Mouse (Mus musculus) hindbrain, embryonic 10.5 days (tissue): ENCODE measurements around the gene Plcd1. TPM values are rescaled to one million over a fixed set of nuclear protein-coding genes. Genes with fewer than 3 reads are reported as not detected.
A peak's percentile ranks its signal among the peaks of the same experiment; 100 is the strongest.

Source experiments
- DNase-seq: peaks from one replicate; pipeline ENCODE4 v3.0.0-alpha.2; 2017; ENCODE audit warnings: low spot score
- H3K27ac ChIP-seq: fragments of 300-500 bp; sonication (generic); 2 replicates; pipeline ENCODE4 v1.5.1; 2016; ENCODE audit warnings: mild to moderate bottlenecking, moderate library complexity
- H3K27me3 ChIP-seq: fragments of 300-500 bp; sonication (generic); 2 replicates; pipeline ENCODE4 v1.6.1; 2016; ENCODE audit warnings: mild to moderate bottlenecking; ENCODE audit not compliant: poor library complexity, insufficient read depth, severe bottlenecking
- H3K36me3 ChIP-seq: fragments of 300-500 bp; sonication (generic); 2 replicates; pipeline ENCODE4 v1.6.1; 2016; ENCODE audit warnings: mild to moderate bottlenecking, moderate library complexity
- H3K4me1 ChIP-seq: fragments of 300-500 bp; sonication (generic); replicated peaks from 2 replicates; pipeline ENCODE4 v1.6.1; 2016; ENCODE audit warnings: mild to moderate bottlenecking
- H3K4me3 ChIP-seq: fragments of 300-500 bp; sonication (generic); 2 replicates; pipeline ENCODE4 v1.5.1; 2016; ENCODE audit warnings: mild to moderate bottlenecking, moderate library complexity
- H3K9me3 ChIP-seq: fragments of 300-500 bp; sonication (generic); 2 replicates; pipeline ENCODE4 v1.6.1; 2016; ENCODE audit warnings: mild to moderate bottlenecking, moderate library complexity
- WGBS: fragments of 180-500 bp; shearing (Covaris S2); methylation state at CpG from one replicate; pipeline ENCODE4 v1.1.7; 2016; 5-methylcytosine and 5-hydroxymethylcytosine counted together
- polyA plus RNA-seq: library from polyadenylated mRNA; unstranded; fragments of >200 nt; fragmentation: Nextera tagmentation; extraction: Ambion mirVana; gene quantifications from 2 replicates; pipeline ENCODE4 v1.2.1, GENCODE M21; 2016

Plcd1 gene
- 30.8 and 31.8 TPM in 2 replicates for polyA plus RNA-seq

GRCm38 (mm10) chr9:119093419-119094295, at the start of gene Plcd1:
Gene Plcd1 (minus strand): TSS chr9:119093502.
- DNase-seq = peak; percentile 81
- no peaks in the 10 kb centered on the region for H3K36me3 ChIP-seq
- peak within 1 kb of the TSS; percentile 82 for H3K27ac ChIP-seq
- no peaks in the 10 kb centered on the region for H3K9me3 ChIP-seq
- peak within 1 kb of the TSS; percentile 66 for H3K4me3 ChIP-seq
- peaks cover 78% of the 10 kb centered on the region for H3K4me1 ChIP-seq
- 10% methylated on average over 45 of the region's 45 CpGs for WGBS
- peaks cover 69% of the 10 kb centered on the region for H3K27me3 ChIP-seq

DNA sequence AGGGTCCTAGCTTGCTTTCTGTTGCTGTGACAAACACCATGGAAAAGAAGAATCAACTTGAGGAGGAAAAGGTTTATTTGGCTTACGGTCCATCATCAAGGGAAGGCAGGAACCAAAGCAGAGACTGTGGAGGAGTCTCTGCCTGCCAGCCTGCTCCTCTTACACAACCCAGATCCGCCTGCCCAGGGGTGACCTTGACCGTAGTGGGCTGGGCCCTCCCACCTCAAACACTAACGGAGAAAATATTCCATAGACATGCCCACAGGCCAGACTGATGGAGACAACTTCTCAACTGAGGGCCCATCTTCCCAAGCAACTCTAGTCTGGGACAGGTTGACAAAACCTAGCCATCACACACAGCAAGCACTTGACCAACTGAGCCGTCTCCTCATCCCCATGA, 48.8 kb upstream of the Plcd1 start:
- Histone ChIP-seq H3K27ac (no peak overlapping the region), H3K4me1 (peaks cover 13% of the 10 kb centered on the region), H3K4me3 (no peak overlapping the region), H3K36me3 (no peaks in the 10 kb centered on the region), H3K9me3 (no peaks in the 10 kb centered on the region), H3K27me3 (no peaks in the 10 kb centered on the region)
- DNase-seq = no peak
- 87% methylated on average over 5 of the region's 5 CpGs for WGBS

GRCm38 (mm10) chr9:119138836-119139235, 45.5 kb upstream of the Plcd1 start:
- Histone ChIP-seq H3K9me3 (no peaks in the 10 kb centered on the region), H3K27ac (no peak overlapping the region), H3K27me3 (no peaks in the 10 kb centered on the region), H3K36me3 (no peaks in the 10 kb centered on the region), H3K4me1 (no peaks in the 10 kb centered on the region), H3K4me3 (no peak overlapping the region)
- no peak for DNase-seq
- WGBS = 78% methylated on average over 2 of the region's 2 CpGs

DNA sequence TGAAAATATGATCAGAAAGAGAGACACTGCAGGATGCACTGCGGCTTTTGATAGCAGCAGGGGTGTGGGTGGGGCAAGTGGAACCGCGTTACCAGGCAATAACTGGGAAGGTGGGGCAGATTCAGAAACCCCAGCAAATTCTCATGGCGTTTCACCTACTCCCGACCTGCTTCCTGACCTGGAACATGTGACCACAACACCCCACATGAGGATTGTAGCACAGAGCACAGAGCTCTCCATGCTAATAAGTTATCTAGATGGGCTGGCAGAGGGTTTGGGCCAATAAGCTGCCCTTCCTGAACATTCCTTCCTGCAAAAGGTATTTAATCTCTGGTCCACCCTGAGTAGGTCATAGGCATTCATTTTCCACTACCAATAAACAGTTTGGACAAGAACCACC, 37.4 kb upstream of the Plcd1 start:
- Histone ChIP-seq H3K27me3 (no peaks in the 10 kb centered on the region), H3K36me3 (no peaks in the 10 kb centered on the region), H3K4me3 (no peak overlapping the region), H3K27ac (no peak overlapping the region), H3K9me3 (no peaks in the 10 kb centered on the region), H3K4me1 (peaks cover 15% of the 10 kb centered on the region)
- DNase-seq = no peak
- 67% methylated on average over 5 of the region's 5 CpGs for WGBS

- Histone ChIP-seq H3K4me3 (no peak overlapping the region), H3K9me3 (no peaks in the 10 kb centered on the region), H3K27me3 (no peaks in the 10 kb centered on the region), H3K36me3 (no peaks in the 10 kb centered on the region), H3K27ac (0 out of 2 replicates have a peak overlapping the region, but pooled peaks have one; percentile 8), H3K4me1 (peaks cover 20% of the 10 kb centered on the region)
- 82% methylated on average over 12 of the region's 12 CpGs for WGBS
- DNase-seq = no peak
Measured at GRCm38 (mm10) chr9:119128436-119129181, 35.3 kb upstream of the Plcd1 start.

DNA sequence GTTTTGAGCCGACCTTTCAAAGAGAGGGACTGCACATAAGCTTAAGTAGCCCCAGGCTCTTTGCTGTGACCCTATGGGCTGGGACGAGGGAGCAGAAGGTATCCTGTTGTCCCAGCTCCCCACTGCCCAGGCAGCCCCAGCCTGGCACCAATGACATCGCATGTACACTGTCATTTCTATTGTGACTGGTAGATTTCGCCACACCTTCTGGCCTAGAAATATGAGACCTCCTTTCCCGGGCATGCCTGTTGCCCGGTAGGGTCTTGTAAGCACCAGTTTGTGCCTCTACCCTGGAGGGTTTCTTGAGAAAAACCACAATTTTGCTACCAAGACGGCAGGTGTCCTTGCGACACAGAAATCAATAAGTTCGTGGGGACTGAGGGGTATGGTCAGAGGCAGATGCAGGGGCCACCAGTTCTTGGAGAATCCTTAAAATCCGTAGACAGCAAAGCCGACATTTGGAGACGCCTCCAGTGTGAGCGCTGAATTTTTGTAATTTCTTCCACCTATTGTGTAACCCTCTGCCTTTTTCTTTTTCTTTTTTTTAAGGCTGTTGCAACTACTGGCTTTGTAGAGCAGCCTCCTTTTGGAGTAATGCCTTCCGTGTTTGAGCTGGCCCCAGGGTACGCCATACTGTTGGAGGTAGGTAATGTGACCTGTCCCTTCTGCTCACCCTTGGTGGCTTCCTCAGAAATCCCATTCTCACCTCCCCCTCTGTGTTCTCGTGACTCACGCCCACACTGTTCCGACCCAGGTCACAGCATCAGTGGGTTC, 29.5 kb upstream of the Plcd1 start:
- WGBS = 83% methylated on average over 18 of the region's 18 CpGs

GRCm38 (mm10) chr9:119120168-119120560, 26.9 kb upstream of the Plcd1 start:
- no peaks in the 10 kb centered on the region for H3K36me3 ChIP-seq
- 80% methylated on average over 3 of the region's 3 CpGs for WGBS
- no peaks in the 10 kb centered on the region for H3K27me3 ChIP-seq
- peaks cover 40% of the 10 kb centered on the region for H3K4me1 ChIP-seq
- no peak overlapping the region; the same call in 1 of the 2 replicates for H3K27ac ChIP-seq
- H3K9me3 ChIP-seq = no peaks in the 10 kb centered on the region
- H3K4me3 ChIP-seq = no peak overlapping the region
- no peak for DNase-seq

More for the DNA sequence above, 29.5 kb upstream of the Plcd1 start:
- no peak overlapping the region for H3K4me3 ChIP-seq
- no peaks in the 10 kb centered on the region for H3K27me3 ChIP-seq
- 0 out of 2 replicates have a peak overlapping the region, but pooled peaks have one; percentile 10 for H3K27ac ChIP-seq
- H3K4me1 ChIP-seq = peaks cover 40% of the 10 kb centered on the region
- H3K36me3 ChIP-seq = no peaks in the 10 kb centered on the region
- no peak for DNase-seq
- H3K9me3 ChIP-seq = no peaks in the 10 kb centered on the region

DNA sequence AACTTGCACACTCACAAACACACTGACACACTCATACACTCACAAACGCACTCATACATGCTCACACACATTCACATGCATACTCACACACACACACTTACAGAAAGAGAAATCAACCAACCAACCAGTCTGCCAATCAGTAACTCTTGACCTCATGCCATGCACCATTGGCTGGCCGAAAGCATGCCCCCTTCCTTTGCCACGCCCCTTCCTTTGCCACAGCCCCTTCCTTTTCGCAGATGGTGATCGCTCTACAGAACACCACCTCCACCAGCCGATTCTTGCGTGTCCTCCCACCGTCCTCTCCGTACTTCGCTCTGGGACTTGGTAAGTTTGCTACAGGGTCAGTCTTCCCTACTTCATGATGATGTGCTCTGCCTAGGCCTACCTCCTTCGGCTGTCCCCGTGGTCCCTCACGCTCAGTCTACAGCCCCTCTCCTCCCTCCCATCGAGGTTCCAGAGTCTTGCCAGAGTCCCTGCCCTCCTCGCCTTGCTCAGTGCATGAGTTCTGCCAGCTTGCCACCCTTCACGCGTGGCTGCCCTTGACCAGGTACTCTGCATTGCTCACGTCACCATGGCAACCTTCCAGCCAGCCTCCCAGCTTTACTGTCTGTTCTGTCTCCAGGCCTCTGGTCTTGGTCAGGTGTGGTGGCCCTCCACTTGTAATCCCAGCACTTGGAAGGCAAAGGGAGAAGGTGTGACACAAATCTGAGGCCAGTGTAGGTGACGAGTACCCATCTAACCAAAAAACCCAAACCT, 26.3 kb upstream of the Plcd1 start:
- H3K27me3 ChIP-seq = no peaks in the 10 kb centered on the region
- H3K9me3 ChIP-seq = no peaks in the 10 kb centered on the region
- no peak overlapping the region; the same call in 1 of the 2 replicates for H3K27ac ChIP-seq
- no peak overlapping the region for H3K4me3 ChIP-seq
- no peak for DNase-seq
- no peaks in the 10 kb centered on the region for H3K36me3 ChIP-seq
- WGBS = 86% methylated on average over 19 of the region's 19 CpGs
- peaks cover 40% of the 10 kb centered on the region for H3K4me1 ChIP-seq

- Histone ChIP-seq H3K9me3 (no peaks in the 10 kb centered on the region), H3K27me3 (no peaks in the 10 kb centered on the region), H3K4me3 (no peak overlapping the region), H3K4me1 (peaks cover 19% of the 10 kb centered on the region), H3K27ac (no peak overlapping the region), H3K36me3 (no peaks in the 10 kb centered on the region)
- DNase-seq = no peak
- WGBS = 87% methylated on average over 17 of the region's 17 CpGs
Measured at GRCm38 (mm10) chr9:119114911-119115310, 21.6 kb upstream of the Plcd1 start.

DNA sequence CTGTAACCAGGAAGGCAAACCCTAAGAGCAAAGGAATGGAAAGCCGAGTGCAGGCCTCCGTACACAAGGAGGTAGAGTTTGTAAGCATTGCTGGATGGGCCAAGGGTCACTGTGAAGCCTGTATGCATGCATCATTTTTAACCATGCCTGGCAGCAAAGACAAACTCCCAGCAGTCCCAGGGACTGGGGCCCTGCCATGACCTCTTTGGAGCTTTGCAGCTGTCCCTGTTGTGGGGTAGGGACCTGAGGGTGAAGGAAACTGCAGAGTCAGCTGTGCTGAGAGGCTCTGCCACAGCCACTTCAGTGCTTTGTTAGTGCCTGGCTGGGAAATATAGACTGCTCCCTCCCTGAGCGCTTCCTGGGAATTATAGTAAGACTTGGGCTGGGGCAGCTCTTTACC, 17.3 kb upstream of the Plcd1 start:
- Histone ChIP-seq H3K4me1 (peaks cover 19% of the 10 kb centered on the region), H3K27ac (peak overlapping the region; percentile 75), H3K9me3 (no peaks in the 10 kb centered on the region), H3K27me3 (no peaks in the 10 kb centered on the region), H3K36me3 (no peaks in the 10 kb centered on the region), H3K4me3 (no peak overlapping the region)
- 33% methylated on average over 3 of the region's 3 CpGs for WGBS
- DNase-seq = peak; percentile 45

- Histone ChIP-seq H3K9me3 (no peaks in the 10 kb centered on the region), H3K27me3 (no peaks in the 10 kb centered on the region), H3K4me1 (peaks cover 19% of the 10 kb centered on the region), H3K4me3 (no peak overlapping the region), H3K36me3 (no peaks in the 10 kb centered on the region), H3K27ac (0 out of 2 replicates have a peak overlapping the region, but pooled peaks have one; percentile 24)
- WGBS = 56% methylated on average over 12 of the region's 12 CpGs
- no peak for DNase-seq
Measured at GRCm38 (mm10) chr9:119109685-119110353, 16.5 kb upstream of the Plcd1 start.
